Mouse (Mus musculus) lung, postnatal 10 days (tissue): ENCODE data around the gene Dcdc2b.

ENCODE experiments used
- DNase-seq: peaks from one replicate; pipeline ENCODE4 v3.0.0; 2021

The Dcdc2b gene

DNA sequence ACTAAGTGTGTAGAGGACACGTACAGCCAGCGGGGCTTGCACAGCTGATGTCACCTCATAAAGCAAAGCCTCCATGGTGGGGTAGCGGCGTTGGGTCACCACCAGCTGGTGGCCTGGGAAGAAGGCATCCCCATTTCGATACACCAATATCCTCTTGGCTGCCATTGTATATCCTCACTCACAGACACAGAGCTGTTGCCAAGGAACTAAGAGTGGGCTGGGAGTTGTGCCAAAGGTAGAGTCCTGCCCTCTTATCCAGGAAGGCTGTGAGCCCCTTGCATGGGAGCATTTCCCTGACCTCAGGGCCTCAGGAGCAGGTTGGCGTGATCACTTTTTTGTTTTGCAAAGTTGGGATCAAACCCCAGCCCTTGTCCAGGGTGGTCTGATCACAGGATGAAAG, at the start of gene Dcdc2b:
Dcdc2b (minus strand) TSS at position 165 of the 400 bp plus-strand sequence.
- peak; percentile 65 for DNase-seq

- no peak for DNase-seq
Observed at GRCm38 (mm10) chr4:129662255-129662813, 48.3 kb upstream of the Dcdc2b start.

DNA sequence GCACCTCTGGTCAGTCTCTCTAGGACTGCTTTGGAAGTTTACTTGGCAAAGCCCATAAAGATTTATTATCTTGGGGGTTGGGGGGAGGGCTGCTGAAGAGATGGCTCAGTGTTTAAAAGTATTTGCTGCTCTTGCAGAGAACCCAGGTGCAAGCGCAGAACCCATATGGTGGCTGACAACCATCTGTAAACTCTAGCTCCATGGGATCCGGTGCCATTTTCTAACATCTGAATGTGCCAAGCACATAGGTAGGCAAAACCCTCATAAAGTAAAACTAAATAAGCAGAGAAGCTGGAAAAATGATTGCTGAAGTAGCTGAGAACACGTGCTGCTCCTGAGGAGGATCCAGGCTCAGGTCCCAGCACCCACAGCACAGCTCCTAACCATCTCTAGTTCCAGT, 47.5 kb upstream of the Dcdc2b start:
- DNase-seq: no peak

GRCm38 (mm10) chr4:129654770-129655169, 40.7 kb upstream of the Dcdc2b start:
- DNase-seq: no peak

- DNase-seq: no peak
Observed at GRCm38 (mm10) chr4:129650359-129650758, 36.3 kb upstream of the Dcdc2b start.

- DNase-seq: no peak
Observed at GRCm38 (mm10) chr4:129648656-129649055, 34.6 kb upstream of the Dcdc2b start.

GRCm38 (mm10) chr4:129645204-129645603, 31.1 kb upstream of the Dcdc2b start:
- DNase-seq: no peak

DNA sequence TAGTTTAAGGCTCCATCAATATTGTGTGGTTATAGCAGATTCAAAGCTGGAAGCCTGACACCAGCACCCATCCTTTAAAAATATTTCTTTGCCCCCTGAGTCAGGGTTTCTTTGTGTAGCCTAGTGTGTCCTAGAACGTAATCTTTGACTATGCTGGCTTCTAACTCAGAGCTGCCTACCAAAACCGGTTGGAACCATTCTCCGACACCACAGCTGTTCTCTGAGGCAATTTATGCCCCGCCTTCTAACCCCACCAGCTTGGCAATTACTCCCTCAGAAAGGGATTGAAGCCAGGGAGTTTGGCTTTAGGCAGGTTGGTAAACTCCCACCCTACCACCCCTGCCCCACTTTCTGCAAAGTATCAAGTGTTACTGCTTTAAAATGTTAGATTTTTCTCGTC, 27.7 kb upstream of the Dcdc2b start:
- peak; percentile 60 for DNase-seq

DNA sequence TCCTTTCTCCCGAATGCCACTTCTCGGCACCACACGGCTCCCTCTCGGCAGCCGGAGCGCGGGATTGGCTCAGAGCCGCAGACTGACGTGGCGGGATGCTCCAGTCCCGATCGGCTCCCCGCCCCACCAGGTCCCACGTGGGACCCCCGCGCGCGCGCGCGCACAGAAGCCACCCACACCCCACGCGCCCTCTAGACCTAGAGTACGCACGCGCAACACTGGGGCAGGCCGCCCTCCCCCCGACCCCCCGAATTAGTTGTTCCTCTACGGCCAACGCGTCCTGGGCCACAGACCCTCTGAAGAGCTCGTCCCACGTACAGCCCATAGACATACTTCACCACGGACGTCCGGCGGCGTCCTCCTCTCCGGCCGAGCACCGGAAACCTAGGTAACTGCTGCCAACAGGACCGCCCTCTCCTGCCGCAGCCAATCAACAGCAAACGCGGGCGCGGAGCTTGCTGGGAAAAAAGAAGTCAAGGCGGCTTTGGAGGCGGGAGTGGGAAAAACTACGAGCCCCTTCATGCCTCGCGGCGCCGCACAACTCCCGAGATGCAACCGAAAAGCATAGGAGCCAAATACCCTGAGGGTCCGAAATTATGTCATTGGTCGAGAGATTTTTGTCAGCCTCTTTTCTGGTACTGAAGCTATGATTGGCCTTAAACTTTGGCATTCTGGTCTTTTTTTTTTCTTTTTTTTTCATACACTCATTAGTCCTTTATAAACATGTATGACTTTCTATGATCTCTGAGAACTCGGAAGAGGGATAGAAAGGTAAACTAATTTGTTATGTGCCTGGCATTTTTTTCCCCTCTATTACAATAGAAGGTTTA, 26.8 kb upstream of the Dcdc2b start, which contains the start of gene Txlna:
Txlna (minus strand) TSS at position 428 of the 830 bp plus-strand sequence.
- DNase-seq: peak; percentile 99

DNA sequence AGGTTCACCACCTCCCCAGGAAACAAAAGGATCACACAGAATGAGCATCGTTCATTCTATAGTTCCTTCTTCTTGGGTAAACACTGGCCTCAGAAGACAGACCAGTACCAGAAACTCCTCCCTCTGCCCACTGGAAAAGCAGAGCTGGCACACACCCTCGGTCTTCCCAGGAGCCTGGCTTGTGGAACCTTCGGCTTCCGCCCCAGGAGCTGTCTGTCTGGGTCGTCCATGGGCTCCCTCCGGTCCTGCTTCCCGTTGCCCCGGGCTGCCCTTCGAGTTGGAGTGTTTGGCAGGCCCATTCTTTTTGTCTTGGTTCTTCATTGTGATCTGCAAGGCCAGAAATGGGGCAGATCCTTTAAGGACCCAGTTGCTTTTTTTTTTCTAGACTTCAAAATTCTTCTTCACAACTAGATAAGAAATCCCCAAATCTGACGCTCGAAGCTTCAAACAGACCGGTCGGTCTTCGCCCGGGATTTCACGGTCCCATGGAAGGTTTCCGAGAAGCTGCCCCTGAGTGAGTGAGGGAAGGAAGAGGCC, 26.1 kb upstream of the Dcdc2b start:
- DNase-seq: peak; percentile 73

DNA sequence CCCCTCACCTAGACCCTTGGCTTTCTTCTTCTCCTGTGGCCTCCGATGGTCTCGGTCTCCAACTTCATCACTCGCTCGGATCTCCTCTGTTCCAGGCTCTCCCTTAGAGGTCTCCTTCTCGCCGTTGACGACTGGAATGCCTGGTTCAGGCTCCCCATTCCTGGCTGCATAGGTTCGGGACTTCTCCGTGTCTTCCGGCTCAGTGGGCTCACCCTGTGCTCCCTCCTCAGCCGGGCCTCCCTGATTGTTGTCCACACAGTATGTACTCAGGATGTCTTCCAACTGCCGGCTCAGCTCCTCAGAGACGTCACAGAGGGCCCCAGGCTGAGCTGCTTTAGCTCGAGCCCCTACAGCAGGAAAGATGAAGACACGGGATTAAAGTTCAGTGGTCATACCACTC, 25.2 kb upstream of the Dcdc2b start:
- no peak for DNase-seq

- no peak for DNase-seq
Observed at GRCm38 (mm10) chr4:129633852-129634251, 19.8 kb upstream of the Dcdc2b start.

GRCm38 (mm10) chr4:129631867-129632266, 17.8 kb upstream of the Dcdc2b start:
- no peak for DNase-seq

GRCm38 (mm10) chr4:129630944-129631343, 16.9 kb upstream of the Dcdc2b start:
- peak; percentile 70 for DNase-seq

- no peak for DNase-seq
Observed at GRCm38 (mm10) chr4:129626035-129626434, 12.0 kb upstream of the Dcdc2b start.

DNA sequence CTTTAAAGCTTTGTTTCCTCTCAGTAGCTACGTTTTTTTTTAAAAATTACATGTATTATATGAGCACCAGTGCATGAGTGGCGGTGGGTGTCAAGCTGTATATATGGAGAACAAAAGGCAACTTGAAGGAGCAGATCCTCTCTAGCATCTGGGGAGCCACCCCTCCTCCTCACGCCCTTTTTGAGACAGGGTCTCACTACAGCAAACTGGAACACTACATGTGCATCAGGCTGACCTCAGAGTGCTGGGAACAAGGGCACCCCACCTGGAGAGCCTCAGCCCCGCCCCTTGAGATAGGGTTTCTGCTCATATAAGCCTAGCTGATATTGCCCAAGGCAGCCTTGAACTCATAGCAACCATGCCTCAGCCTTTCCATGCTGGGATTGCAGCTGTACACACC, 11.4 kb upstream of the Dcdc2b start:
- no peak for DNase-seq

- DNase-seq: peak; percentile 66
Observed at GRCm38 (mm10) chr4:129625029-129625370, 10.9 kb upstream of the Dcdc2b start.

DNA sequence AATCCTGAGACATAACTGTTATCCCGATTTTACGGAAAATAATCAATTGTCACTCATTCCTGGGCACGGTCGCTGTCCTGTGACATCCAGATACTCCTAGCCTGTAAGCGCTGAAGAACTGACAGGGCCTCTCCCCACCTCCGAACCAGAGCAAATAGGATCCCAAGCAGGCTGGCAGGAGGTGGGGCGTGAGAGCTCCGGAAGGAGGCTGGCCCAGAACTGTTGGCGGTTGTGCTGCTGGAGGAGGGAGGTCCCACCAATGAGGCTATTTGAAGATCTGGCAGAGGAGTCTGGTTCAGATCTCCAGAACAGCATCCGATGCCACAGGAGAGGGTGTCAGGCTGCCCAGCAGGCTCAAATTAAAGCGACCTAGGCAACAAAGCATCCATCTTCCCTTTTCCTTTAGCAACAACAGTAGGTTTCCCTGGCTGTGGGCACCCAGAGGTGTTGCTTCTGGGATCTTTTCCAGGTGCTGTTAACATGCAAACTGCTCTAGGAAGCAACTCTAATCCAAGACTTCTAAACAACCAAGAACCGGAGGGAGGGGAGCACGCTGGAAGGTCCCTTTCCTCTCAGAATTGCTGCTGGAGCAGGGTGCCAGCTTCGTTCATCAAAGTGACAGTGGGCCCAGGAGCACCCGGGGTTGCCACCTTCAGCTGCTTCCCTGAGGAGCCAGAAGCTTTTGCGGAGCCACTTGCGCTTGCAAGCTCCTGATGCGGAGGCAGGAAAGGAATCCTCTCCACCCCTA, 10.4 kb upstream of the Dcdc2b start:
- DNase-seq: peak; percentile 94

- peak; percentile 62 for DNase-seq
Observed at GRCm38 (mm10) chr4:129623681-129624091, 9.6 kb upstream of the Dcdc2b start, which contains the start of gene Ccdc28b. Gene Ccdc28b (minus strand): TSS chr4:129623947.

DNA sequence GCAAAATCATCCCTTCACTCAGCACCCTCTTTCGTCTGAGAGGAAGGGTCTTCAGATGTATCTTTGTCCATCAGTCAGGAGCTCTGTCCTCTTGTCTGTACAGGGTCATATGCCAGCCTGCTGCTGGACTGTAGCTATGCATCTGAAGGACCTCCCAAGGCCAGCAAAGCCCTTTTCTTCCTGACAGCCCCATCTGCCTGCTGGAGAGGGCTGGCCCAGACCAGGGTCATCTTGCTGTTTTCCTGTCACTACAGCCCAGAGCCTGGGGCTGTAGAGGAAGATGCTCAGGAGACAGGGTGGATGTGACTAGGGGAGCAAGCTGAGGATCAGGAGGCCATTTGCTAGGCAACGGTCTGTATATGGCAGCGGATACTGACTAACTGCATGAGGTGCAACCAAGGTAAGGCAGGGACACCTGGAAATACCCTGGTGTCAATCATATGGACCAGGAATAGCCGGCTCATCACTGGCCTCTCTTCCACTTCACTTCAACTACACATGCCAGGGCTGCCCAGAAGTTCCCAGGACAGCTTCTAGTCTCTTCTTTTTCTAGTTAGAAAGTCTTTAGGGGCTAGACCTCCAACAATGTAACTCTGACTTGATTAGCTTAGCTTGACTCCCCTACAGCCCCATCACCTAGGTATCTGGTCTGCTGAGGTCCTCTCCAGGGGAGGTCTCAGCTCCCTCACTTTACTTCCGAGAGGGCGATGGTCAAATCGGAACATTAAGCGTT, 8.9 kb upstream of the Dcdc2b start:
- DNase-seq: no peak

DNA sequence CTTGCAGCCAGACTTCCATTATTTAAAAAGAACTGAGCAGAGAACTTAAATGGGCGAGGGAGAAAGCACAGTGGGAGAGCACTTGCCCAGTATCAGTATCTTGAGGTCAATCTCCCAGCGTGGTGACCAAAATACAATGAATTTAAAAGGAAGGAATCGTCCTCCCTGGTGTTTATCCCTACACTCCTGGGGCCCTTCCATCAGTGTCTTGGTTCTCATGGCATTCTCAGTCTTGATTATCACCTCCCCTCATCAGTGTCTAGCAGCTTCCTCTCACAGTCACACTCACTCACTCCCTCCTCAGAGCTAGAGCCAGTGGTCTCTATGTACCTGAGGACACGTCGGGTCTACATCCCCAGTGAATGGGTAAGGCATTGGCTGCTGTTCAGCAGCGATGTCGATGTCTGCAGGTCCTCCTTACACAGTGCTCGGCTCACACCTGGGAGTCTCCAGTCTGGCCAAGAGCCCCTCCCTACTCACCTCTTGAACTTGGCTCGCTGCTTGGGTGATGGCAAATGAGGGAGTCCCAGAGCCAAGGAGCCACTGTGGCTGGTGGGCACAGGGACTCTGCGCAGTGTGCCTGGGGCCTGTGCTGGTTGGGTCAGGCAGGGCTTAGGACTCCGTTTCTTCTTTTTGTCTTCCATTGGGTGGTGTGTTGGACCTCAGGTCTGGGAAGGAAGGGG, 8.2 kb upstream of the Dcdc2b start:
- DNase-seq: no peak

DNA sequence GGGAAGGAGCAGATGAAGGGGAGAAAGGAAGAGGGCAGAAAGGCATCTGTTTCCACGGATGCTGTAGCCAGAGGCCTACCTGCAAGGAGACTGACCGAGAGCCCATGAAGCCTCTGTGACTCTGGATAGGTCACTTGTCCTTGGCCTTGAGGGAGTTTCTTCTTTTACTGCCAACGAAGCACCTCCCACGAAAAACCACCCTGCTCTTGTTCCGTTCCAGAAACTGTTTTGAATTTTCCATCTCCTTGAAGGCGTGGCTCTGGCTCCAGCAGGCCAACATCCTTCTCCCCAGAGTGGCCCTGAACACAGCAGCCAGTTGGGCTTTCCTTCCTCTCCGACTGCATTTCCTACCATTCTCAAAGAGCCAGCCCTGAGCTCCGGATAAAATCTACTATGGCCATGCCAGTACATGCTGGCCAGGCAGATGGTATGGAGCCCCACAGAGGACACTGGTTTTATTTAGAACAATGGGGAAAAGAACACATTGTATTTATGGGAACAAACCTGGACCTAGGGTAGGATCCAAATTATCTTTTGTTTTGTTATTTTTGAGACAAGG, 7.3 kb upstream of the Dcdc2b start:
- peak; percentile 65 for DNase-seq
